22 mouse cellular contexts compared by ENCODE assay signal in the genomic region with DNA sequence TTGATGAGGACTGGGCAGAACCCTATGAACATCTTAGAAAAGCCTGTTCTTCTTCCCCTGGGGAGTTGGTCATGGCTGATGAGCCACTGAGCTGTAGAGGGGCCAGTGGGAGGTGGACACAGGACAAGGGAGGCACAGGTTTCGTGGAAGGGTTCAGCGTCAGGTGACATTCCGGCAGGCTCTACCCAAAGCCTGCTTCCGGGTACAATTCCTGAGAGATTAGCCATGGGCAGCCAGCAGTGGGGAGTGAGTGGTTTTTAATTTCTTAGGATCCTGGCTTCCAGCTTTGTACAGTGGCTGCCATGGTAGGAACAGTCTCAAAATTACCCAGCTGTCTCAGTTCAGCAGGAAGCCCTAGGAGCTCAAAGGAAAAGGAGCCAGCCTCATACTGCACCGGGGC. TPM values are rescaled to one million over a fixed set of nuclear protein-coding genes. Genes with fewer than 3 reads are reported as not detected.
A peak's percentile ranks its signal among the peaks of the same experiment; 100 is the strongest.
DNase-seq lines count a peak whose midpoint lies in the region; ATAC-seq lines count a peak whose summit lies in the region.
"Had no signal": no experiment of that assay in that cellular context is flagged by ENCODE, and none has a peak within 500 bp of the region (broad histone marks: within the 10 kb centered on the region; RNA-seq: fewer than 3 reads in every experiment).

No protein-coding gene starts in this region.

- 0 out of 2 replicates have a peak, but pooled peaks cover 2% of the 10 kb centered on the region for H3K27me3 ChIP-seq in heart, embryonic 11.5 days (ENCODE audit: control insufficient read depth, insufficient read depth, low read length)
- no peaks in the 10 kb centered on the region for H3K27me3 ChIP-seq in heart, embryonic 12.5 days (replicated peaks)
- no peaks in the 10 kb centered on the region for H3K27me3 ChIP-seq in kidney, embryonic 15.5 days
- H3K27me3 ChIP-seq in embryonic facial prominence, embryonic 13.5 days = no peaks in the 10 kb centered on the region; the same call in 1 of the 2 replicates
- 0 out of 2 replicates have a peak, but pooled peaks cover 11% of the 10 kb centered on the region for H3K27me3 ChIP-seq in limb, embryonic 10.5 days (ENCODE audit: low read depth, poor library complexity, severe bottlenecking)
- H3K27me3 ChIP-seq: Patski had no signal

- H3K36me3 ChIP-seq in heart, embryonic 11.5 days (ENCODE audit: control insufficient read depth, insufficient read depth, low read length) = no peaks in the 10 kb centered on the region
- no peaks in the 10 kb centered on the region for H3K36me3 ChIP-seq in heart, embryonic 12.5 days
- no peaks in the 10 kb centered on the region for H3K36me3 ChIP-seq in kidney, embryonic 15.5 days
- H3K36me3 ChIP-seq in embryonic facial prominence, embryonic 13.5 days = no peaks in the 10 kb centered on the region
- H3K36me3 ChIP-seq in limb, embryonic 10.5 days = no peaks in the 10 kb centered on the region
- H3K36me3 ChIP-seq: forebrain, embryonic 12.5 days; heart, embryonic 15.5 days; hindbrain, embryonic 10.5 days; hindbrain, embryonic 15.5 days had no signal

- 87% methylated on average over 5 of the region's 5 CpGs for WGBS in heart, embryonic 11.5 days (ENCODE audit: insufficient replicate concordance)
- WGBS in heart, embryonic 12.5 days = 84% methylated on average over 5 of the region's 5 CpGs
- WGBS in kidney, embryonic 15.5 days = 37% methylated on average over 5 of the region's 5 CpGs
- WGBS in embryonic facial prominence, embryonic 13.5 days = 57% methylated on average over 5 of the region's 5 CpGs
- WGBS in limb, embryonic 10.5 days = 89% methylated on average over 5 of the region's 5 CpGs

- H3K27ac ChIP-seq in heart, embryonic 11.5 days (ENCODE audit: low read depth, low read length) = no peak overlapping the region
- H3K27ac ChIP-seq in heart, embryonic 12.5 days (ENCODE audit: poor library complexity, severe bottlenecking) = no peak overlapping the region
- H3K27ac ChIP-seq in kidney, embryonic 15.5 days = peak overlapping the region; percentile 82
- H3K27ac ChIP-seq in embryonic facial prominence, embryonic 13.5 days = peak overlapping the region; percentile 39; the same call in 1 of the 2 replicates
- peak overlapping the region; percentile 21; the same call in 1 of the 2 replicates for H3K27ac ChIP-seq in limb, embryonic 10.5 days
- H3K27ac ChIP-seq: forebrain, embryonic 12.5 days; heart, embryonic 15.5 days; hindbrain, embryonic 15.5 days had no signal

- peaks cover 19% of the 10 kb centered on the region for H3K4me1 ChIP-seq in heart, embryonic 11.5 days (ENCODE audit: control insufficient read depth, insufficient read depth, low read length)
- H3K4me1 ChIP-seq in heart, embryonic 12.5 days (replicated peaks) = peaks cover 26% of the 10 kb centered on the region
- peaks cover 73% of the 10 kb centered on the region for H3K4me1 ChIP-seq in kidney, embryonic 15.5 days
- peaks cover 37% of the 10 kb centered on the region for H3K4me1 ChIP-seq in embryonic facial prominence, embryonic 13.5 days
- H3K4me1 ChIP-seq in limb, embryonic 10.5 days = peaks cover 67% of the 10 kb centered on the region

- H3K4me3 ChIP-seq in heart, embryonic 11.5 days (ENCODE audit: low read depth, low read length) = no peak overlapping the region
- H3K4me3 ChIP-seq in heart, embryonic 12.5 days = no peak overlapping the region
- no peak overlapping the region for H3K4me3 ChIP-seq in kidney, embryonic 15.5 days (replicated peaks)
- no peak overlapping the region for H3K4me3 ChIP-seq in embryonic facial prominence, embryonic 13.5 days
- H3K4me3 ChIP-seq in limb, embryonic 10.5 days = no peak overlapping the region
- H3K4me3 ChIP-seq: forebrain, embryonic 12.5 days; heart, embryonic 15.5 days; hindbrain, embryonic 10.5 days; hindbrain, embryonic 15.5 days had no signal

- H3K4me2 ChIP-seq in heart, embryonic 11.5 days = no peak overlapping the region
- H3K4me2 ChIP-seq in heart, embryonic 12.5 days = no peak overlapping the region
- no peak overlapping the region for H3K4me2 ChIP-seq in kidney, embryonic 15.5 days
- no peak overlapping the region for H3K4me2 ChIP-seq in embryonic facial prominence, embryonic 13.5 days
- H3K4me2 ChIP-seq: forebrain, embryonic 12.5 days; heart, embryonic 15.5 days; hindbrain, embryonic 15.5 days had no signal

- H3K9ac ChIP-seq in heart, embryonic 11.5 days (ENCODE audit: low read depth, low read length) = 0 out of 2 replicates have a peak overlapping the region, but pooled peaks have one; percentile 3
- no peak overlapping the region for H3K9ac ChIP-seq in heart, embryonic 12.5 days
- H3K9ac ChIP-seq in kidney, embryonic 15.5 days = no peak overlapping the region
- no peak overlapping the region for H3K9ac ChIP-seq in embryonic facial prominence, embryonic 13.5 days
- H3K9ac ChIP-seq: forebrain, embryonic 12.5 days; heart, embryonic 15.5 days; hindbrain, embryonic 15.5 days had no signal

- no peak for ATAC-seq in heart, embryonic 11.5 days (replicated peaks; ENCODE audit: insufficient number of reproducible peaks, low FRiP score, low TSS enrichment)
- ATAC-seq in heart, embryonic 12.5 days (ENCODE audit: insufficient number of reproducible peaks, low FRiP score) = no peak
- ATAC-seq in kidney, embryonic 15.5 days (replicated peaks; ENCODE audit: low FRiP score) = no peak
- no peak for ATAC-seq in embryonic facial prominence, embryonic 13.5 days (ENCODE audit: insufficient number of reproducible peaks, insufficient read depth, low FRiP score, low TSS enrichment, low read depth)
- ATAC-seq: activated CD4-positive, CD25-positive, alpha-beta regulatory T cell, adult 4 months; forebrain, embryonic 16.5 days; Patski had no signal

- DNase-seq in kidney, postnatal 10 days = no peak
- no peak for DNase-seq in limb, embryonic 10.5 days (ENCODE audit: low spot score)
- DNase-seq in embryo, embryonic 9.5 days (ENCODE audit: extremely low spot score) = no peak
- DNase-seq: adrenal gland, postnatal 14 days; cerebellum, adult 11-12 months; cerebellum, adult 9-10 months; cerebellum, postnatal 25 days; gastrocnemius, postnatal 25 days; heart, postnatal 14 days had no signal

- no peaks in the 10 kb centered on the region for H3K9me3 ChIP-seq in heart, embryonic 11.5 days (replicated peaks; ENCODE audit: control insufficient read depth, low read length)
- H3K9me3 ChIP-seq in heart, embryonic 12.5 days (replicated peaks) = no peaks in the 10 kb centered on the region
- H3K9me3 ChIP-seq in kidney, embryonic 15.5 days (replicated peaks) = no peaks in the 10 kb centered on the region
- H3K9me3 ChIP-seq in embryonic facial prominence, embryonic 13.5 days = no peaks in the 10 kb centered on the region
- H3K9me3 ChIP-seq in limb, embryonic 10.5 days (replicated peaks) = no peaks in the 10 kb centered on the region
- H3K9me3 ChIP-seq: forebrain, embryonic 12.5 days; heart, embryonic 15.5 days; hindbrain, embryonic 10.5 days; hindbrain, embryonic 15.5 days had no signal

RNA-seq across cellular contexts. Expression of gene Gprc5c, which starts 3.9 kb away (rescaled TPM):
- 21.8 and 23.0 TPM in 2 replicates for polyA plus RNA-seq in heart, embryonic 11.5 days (2014; fragmentation: Nextera tagmentation; extraction: Ambion mirVana)
- polyA plus RNA-seq in heart, embryonic 12.5 days (2016; fragmentation: Nextera tagmentation; extraction: Ambion mirVana) = 26.6 and 26.7 TPM in 2 replicates
- 119 TPM in 2 replicates for polyA plus RNA-seq in kidney, embryonic 15.5 days (2015; fragmentation: Nextera tagmentation; extraction: Ambion mirVana)
- polyA plus RNA-seq in embryonic facial prominence, embryonic 13.5 days (2015; fragmentation: Nextera tagmentation; extraction: Ambion mirVana) = 44.4 and 44.8 TPM in 2 replicates
- polyA plus RNA-seq in limb, embryonic 10.5 days (2016; fragmentation: Nextera tagmentation; extraction: Ambion mirVana) = 40.7 and 50.1 TPM in 2 replicates

RNA-seq across cellular contexts. Expression of gene Cd300a, which starts 42.8 kb away (rescaled TPM):
- 0.84 and 1.4 TPM in 2 replicates for polyA plus RNA-seq in heart, embryonic 11.5 days (2014; fragmentation: Nextera tagmentation; extraction: Ambion mirVana)
- polyA plus RNA-seq in heart, embryonic 12.5 days (2016; fragmentation: Nextera tagmentation; extraction: Ambion mirVana) = 0.40 and 0.41 TPM in 2 replicates
- polyA plus RNA-seq in kidney, embryonic 15.5 days (2015; fragmentation: Nextera tagmentation; extraction: Ambion mirVana) = 1.7 and 1.8 TPM in 2 replicates
- polyA plus RNA-seq in embryonic facial prominence, embryonic 13.5 days (2015; fragmentation: Nextera tagmentation; extraction: Ambion mirVana) = 1.0 and 2.3 TPM in 2 replicates
- 0.49 and 0.67 TPM in 2 replicates for polyA plus RNA-seq in limb, embryonic 10.5 days (2016; fragmentation: Nextera tagmentation; extraction: Ambion mirVana)

RNA-seq across cellular contexts. Expression of gene Gpr142, which starts 48.3 kb away (rescaled TPM):
- 0.27 TPM in 1 of 2 replicates, not detected in the other for polyA plus RNA-seq in heart, embryonic 11.5 days (2014; fragmentation: Nextera tagmentation; extraction: Ambion mirVana)
- polyA plus RNA-seq in heart, embryonic 12.5 days (2016; fragmentation: Nextera tagmentation; extraction: Ambion mirVana) = not detected in 2 replicates
- polyA plus RNA-seq in kidney, embryonic 15.5 days (2015; fragmentation: Nextera tagmentation; extraction: Ambion mirVana) = 0.14 TPM in 1 of 2 replicates, not detected in the other
- not detected in 2 replicates for polyA plus RNA-seq in embryonic facial prominence, embryonic 13.5 days (2015; fragmentation: Nextera tagmentation; extraction: Ambion mirVana)
- polyA plus RNA-seq in limb, embryonic 10.5 days (2016; fragmentation: Nextera tagmentation; extraction: Ambion mirVana) = not detected in 2 replicates
- polyA plus RNA-seq: activated CD4-positive, CD25-positive, alpha-beta regulatory T cell, adult 4 months; cortical plate, adult 2 months; embryonic facial prominence, embryonic 11.5 days; forebrain, embryonic 12.5 days; forebrain, embryonic 16.5 days; heart, embryonic 15.5 days; hindbrain, embryonic 15.5 days had no signal

RNA-seq across cellular contexts. Expression of gene Btbd17, which starts 51.3 kb away (rescaled TPM):
- polyA plus RNA-seq in heart, embryonic 11.5 days (2014; fragmentation: Nextera tagmentation; extraction: Ambion mirVana) = 0.09 TPM in 1 of 2 replicates, not detected in the other
- polyA plus RNA-seq in heart, embryonic 12.5 days (2016; fragmentation: Nextera tagmentation; extraction: Ambion mirVana) = 0.18 TPM in 1 of 2 replicates, not detected in the other
- polyA plus RNA-seq in kidney, embryonic 15.5 days (2015; fragmentation: Nextera tagmentation; extraction: Ambion mirVana) = 1.0 and 1.5 TPM in 2 replicates
- 1.1 and 1.6 TPM in 2 replicates for polyA plus RNA-seq in embryonic facial prominence, embryonic 13.5 days (2015; fragmentation: Nextera tagmentation; extraction: Ambion mirVana)
- polyA plus RNA-seq in limb, embryonic 10.5 days (2016; fragmentation: Nextera tagmentation; extraction: Ambion mirVana) = 0.14 TPM in 1 of 2 replicates, not detected in the other
- polyA plus RNA-seq: activated CD4-positive, CD25-positive, alpha-beta regulatory T cell, adult 4 months had no signal

Comparison
In these comparisons a context has a peak if more than half of its experiments do, and no peak if none do; other contexts are left out.
1. H3K27ac ChIP-seq: peak in kidney, embryonic 15.5 days (single experiment), embryonic facial prominence, embryonic 13.5 days (single experiment) and limb, embryonic 10.5 days (single experiment); none in heart, embryonic 11.5 days (single experiment) and heart, embryonic 12.5 days (single experiment).